Mouse (Mus musculus) embryo, embryonic 10.5 days (tissue): Measurements from ENCODE around the gene Mapkap1.

ENCODE experiments used
- DNase-seq: peaks from one replicate; pipeline ENCODE4 v3.0.0-alpha.2; 2015; ENCODE audit warnings: low spot score

Gene Mapkap1

GRCm38 (mm10) chr2:34406601-34407464, at the start of gene Mapkap1:
TSS of gene Mapkap1 (plus strand) at chr2:34406771.
- DNase-seq: peak; percentile 98

- DNase-seq: no peak
These were observed 42.9 kb upstream of the Mapkap1 start for GRCm38 (mm10) chr2:34363678-34364077.

- DNase-seq: no peak
These were observed 39.5 kb upstream of the Mapkap1 start for GRCm38 (mm10) chr2:34367024-34367423.

- DNase-seq: peak; percentile 67
These were observed 38.2 kb upstream of the Mapkap1 start for GRCm38 (mm10) chr2:34368396-34368795.

- DNase-seq: no peak
These were observed 36.2 kb upstream of the Mapkap1 start for GRCm38 (mm10) chr2:34370349-34370724.

- DNase-seq: peak; percentile 60
These were observed 35.7 kb upstream of the Mapkap1 start for GRCm38 (mm10) chr2:34370725-34371440.

- DNase-seq: peak; percentile 77
These were observed 34.9 kb upstream of the Mapkap1 start for GRCm38 (mm10) chr2:34371441-34372304.

- DNase-seq: peak; percentile 97
These were observed 34.0 kb upstream of the Mapkap1 start, which contains the start of gene Pbx3 for GRCm38 (mm10) chr2:34372305-34373301. TSS of gene Pbx3 (minus strand) at chr2:34373142.

GRCm38 (mm10) chr2:34373886-34374285, 32.7 kb upstream of the Mapkap1 start:
- DNase-seq: no peak

- no peak for DNase-seq
These were observed 32.2 kb upstream of the Mapkap1 start for GRCm38 (mm10) chr2:34374349-34374748.

GRCm38 (mm10) chr2:34378930-34379329, 27.6 kb upstream of the Mapkap1 start:
- no peak for DNase-seq

GRCm38 (mm10) chr2:34399535-34399934, 7.0 kb upstream of the Mapkap1 start:
- no peak for DNase-seq

GRCm38 (mm10) chr2:34407596-34407995, 1.0 kb downstream of the Mapkap1 start:
- DNase-seq: peak; percentile 8

- DNase-seq: no peak
These were observed 1.8 kb downstream of the Mapkap1 start for GRCm38 (mm10) chr2:34408341-34408740.

GRCm38 (mm10) chr2:34409741-34410340, 3.3 kb downstream of the Mapkap1 start:
- no peak for DNase-seq

- peak; percentile 5 for DNase-seq
These were observed 13.7 kb downstream of the Mapkap1 start for GRCm38 (mm10) chr2:34420256-34420655.

- no peak for DNase-seq
These were observed 17.6 kb downstream of the Mapkap1 start for GRCm38 (mm10) chr2:34424186-34424585.

GRCm38 (mm10) chr2:34425573-34426223, 19.1 kb downstream of the Mapkap1 start:
- no peak for DNase-seq

GRCm38 (mm10) chr2:34430663-34431062, 24.1 kb downstream of the Mapkap1 start:
- no peak for DNase-seq
